Mouse (Mus musculus) urinary bladder, postnatal 25 days (tissue): ENCODE measurements around the gene Scamp5.

Experiments used
- DNase-seq: peaks from one replicate; pipeline ENCODE4 v3.0.0; 2022; ENCODE audit warnings: low spot score

The Scamp5 gene

DNA sequence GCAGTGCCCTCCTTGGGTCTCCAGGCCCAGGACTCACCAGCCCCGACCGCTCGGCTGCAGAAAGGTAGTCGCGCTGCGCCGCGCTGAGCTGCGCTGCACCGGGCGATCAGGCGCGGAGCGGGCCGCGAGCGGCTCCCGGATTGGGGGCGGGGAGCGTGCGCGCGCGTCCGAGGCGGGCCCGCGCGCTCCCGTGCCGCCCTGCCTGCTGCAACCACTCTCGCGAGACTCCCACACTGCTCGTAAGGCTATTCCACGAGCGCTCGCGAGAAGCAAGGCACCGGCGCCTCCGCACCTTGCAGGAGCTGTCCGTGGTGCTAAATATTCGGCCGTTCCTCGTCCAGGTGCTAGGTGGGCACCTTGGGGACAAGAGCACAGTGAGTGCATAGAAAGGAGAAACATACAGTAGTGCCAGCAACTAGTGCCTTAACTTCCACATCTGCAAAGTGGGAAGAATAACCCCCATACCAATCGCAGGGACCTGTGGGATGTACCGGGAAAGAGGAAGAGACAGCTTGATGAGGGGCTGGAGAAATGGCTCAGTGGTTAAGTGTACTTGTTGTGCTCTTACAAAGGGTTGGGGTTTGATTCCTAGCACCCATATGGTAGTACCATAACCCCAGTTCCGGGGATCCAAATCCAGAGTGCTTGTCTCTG, at the start of gene Scamp5:
Gene Scamp5 (minus strand): TSS at position 165 of the 654 bp plus-strand sequence.
- peak; percentile 92 for DNase-seq

DNA sequence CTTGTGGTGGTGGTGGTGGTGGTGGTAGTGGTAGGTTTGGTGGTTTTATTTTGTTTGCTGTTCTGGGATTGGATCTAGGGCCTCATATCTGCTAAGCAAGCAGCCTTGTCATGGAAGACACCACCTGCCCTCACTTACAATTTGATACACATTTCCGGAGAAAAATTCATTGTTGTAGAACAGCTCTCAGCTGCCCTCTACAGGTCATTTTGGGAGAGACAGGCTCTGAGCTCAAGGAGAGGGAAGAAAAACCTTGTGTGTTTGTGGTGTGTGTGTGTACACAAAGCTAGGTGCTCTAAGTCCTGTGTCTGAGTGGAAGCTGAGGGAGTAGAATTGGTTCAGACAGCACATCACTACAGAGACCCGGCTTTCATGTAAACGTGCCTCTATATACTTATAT, 49.3 kb upstream of the Scamp5 start:
- peak; percentile 57 for DNase-seq

DNA sequence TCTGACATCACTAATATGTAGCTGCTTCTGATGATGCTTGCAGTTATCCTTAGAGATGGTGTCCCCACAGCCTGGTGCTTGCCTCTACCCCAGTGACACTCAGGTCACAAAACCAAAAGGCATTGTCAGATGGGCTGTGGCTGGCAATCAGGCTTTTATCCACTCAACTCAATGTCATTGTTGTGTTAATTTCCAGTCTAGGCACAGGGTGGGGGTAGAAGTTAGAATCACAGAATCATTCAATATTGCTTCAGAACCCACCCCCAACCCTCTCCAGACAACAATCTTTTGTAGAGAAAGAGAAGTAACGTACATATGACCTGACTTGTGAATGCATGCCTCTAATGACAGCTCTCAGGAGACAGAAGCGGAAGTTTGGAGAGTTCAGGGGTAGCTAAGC, 42.7 kb upstream of the Scamp5 start:
- DNase-seq: no peak

DNA sequence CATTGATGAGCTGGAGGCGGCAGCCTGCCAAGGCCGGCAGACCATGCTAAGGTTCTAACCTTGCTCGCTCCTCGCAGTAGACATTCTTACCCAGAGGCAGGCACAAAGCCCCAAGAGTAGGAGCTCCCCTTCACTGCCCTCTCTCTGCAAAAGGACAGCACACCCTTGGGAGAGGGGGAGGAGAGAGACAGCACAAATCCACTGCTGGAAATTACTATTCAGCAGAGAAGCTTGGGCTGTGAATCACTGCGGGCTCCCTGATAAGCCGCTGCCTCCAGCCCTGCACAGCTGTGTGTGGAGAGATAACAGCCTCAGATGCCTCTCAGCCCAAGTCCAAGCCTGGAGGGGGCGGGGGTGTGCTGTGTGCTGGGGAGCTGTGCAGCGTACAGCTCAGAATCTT, 37.8 kb upstream of the Scamp5 start:
- peak; percentile 20 for DNase-seq

DNA sequence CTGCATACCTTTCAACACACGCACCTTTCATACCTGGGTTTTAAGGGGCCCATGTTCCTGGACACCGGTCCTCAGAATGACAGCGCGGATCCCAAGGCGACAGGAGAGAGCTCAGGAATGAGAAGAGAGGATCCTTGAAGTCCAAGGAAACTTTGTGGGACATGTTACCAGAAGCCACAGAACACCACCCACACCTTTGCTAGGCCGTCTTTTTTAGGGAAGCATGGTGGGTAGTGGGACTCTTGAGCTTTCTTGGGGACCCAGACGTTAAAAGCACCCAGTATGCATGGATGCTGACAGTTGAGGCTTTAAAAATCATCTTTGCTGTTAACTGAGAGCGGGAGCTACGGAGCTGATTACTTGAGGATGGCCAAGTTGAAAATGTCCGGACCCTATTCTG, 37.0 kb upstream of the Scamp5 start:
- DNase-seq: no peak

DNA sequence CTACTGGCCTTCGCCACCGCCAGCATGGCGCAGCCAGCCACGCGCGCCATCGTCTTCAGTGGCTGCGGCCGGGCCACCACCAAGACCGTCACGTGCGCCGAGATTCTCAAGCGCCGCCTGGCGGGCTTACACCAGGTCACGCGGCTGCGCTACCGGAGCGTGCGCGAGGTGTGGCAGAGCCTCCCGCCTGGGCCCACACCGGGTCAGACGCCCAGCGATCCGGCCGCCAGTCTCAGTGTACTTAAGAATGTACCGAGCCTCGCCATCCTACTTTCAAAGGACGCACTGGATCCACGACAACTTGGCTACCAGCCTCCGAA, 36.5 kb upstream of the Scamp5 start:
- DNase-seq: peak; percentile 54

DNA sequence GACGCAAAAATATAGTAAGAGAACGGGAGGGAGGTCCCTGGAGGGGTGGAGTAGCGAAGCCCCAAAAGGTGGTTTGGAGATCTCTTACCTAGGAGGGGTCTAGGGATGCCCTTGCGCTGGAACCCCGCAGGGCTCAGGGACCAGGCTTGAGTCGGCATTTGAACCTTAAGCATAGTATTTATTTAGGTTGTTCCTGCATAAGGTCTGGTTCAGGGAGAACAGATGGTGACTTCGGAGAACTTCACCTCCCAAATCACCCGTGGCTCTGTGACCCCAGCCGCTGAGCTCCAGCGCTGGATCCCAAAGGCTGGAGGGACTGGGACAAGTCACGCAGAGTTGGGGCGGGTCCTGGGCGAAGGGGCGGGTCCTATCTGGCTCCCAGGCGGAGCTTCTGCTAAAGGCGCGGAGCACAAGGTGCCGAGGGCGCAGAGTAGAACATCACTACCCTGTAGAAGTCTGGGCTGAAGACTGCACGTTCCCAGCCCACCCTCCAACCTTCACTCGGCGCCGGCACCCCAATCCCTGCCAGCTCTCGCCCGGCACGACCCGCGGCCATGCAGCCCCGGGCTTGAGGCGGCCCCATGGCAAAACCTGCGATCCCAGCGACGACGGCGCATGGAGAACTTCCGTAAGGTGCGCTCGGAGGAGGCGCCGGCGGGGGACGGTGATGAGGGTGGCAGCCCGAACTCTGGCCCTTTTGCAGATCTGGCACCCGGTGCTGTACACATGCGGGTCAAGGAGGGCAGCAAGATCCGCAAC, 35.9 kb upstream of the Scamp5 start, which contains the start of gene Rpp25:
Gene Rpp25 (plus strand): TSS at position 405 of the 759 bp plus-strand sequence.
- DNase-seq: peak; percentile 64

DNA sequence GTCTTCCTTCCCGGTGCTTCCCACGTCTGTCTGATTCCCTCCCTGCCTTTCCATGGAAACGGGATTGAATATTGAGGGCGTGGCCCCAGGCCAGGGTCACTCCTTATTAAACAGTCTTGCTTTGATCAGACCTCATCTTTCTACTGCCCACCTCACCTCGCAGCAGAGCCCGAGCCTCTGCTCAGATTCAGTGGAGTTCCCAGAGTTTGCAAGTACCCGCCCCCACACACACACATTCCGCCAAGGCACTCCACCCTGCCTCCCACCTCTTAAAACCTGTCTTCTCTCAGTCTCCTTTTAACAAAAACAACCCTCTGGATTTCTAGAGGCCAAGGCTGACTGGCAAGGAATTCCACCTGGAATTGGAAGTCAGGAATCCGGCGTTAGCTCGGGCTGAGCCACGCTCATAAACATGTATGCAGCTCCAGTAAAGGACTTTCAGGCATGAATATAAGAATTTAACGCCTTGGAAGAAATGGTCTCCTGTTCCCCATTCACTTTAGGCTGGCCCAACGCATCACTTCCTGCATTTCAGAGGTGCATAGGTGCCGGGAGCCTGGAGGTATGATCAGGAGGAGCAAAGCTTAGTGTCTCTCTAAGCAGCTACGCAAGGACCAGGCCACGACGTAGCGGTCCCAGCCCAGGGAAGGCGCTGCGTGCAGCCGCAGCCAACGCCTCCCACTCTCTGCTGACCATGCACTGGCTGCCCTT, 35.2 kb upstream of the Scamp5 start:
- DNase-seq: no peak

DNA sequence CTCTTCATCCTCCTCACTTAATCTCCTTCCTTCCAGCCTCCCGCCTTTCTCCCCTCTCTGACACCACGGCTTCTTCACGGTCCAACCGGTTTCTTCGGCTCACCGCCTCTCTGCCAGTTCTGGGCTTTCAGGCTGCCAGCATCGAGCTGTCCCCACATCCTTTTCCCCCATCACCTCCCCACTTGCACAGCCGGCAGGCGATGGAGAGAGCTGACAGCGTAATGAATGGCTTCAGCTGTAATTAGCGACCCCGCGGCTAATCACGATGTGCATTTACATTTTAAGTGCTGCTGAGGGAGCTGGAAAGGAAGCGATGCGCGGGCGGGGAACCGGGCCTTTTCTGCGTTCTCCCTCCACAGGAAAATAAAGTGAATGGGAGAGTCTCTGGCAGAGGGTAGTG, 34.0 kb upstream of the Scamp5 start:
- no peak for DNase-seq

DNA sequence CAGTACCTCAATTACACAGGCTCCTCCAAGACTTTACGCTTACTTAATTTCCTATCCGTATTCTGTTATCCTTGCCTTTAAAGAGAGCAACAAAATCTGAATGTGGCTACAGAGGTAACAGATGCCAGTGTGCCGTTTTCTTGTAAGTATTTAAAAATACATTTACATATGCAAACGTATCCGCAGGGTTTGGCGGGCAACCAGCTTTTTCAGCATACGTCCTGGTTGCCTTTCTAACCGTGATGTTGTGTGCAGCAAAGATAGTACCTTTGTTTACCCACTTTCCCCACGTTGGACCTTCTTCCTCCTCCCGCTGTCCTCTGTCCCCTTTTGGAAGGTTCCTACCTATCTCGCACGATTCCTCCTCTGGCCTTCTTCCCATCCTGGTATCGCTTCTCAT, 33.6 kb upstream of the Scamp5 start:
- DNase-seq: no peak

DNA sequence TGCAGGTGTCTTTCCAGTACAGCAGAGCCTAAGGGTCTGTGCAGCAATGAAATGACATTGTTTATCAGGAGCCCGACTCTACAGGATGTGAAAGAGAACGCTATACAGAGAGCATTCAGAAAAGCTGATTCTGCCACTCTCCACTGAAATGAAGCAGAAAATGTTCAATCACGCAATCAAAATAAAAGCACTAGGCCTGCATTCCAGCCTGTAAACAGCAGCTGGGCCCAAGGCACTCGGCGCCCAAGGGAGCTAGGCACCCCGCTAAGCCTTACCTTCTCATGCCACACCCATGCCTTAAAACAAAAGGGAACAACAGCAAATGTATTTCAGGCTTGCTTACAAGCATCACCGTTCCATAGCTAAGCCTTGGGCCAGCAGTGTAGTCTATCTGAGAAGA, 30.7 kb upstream of the Scamp5 start:
- DNase-seq: no peak

DNA sequence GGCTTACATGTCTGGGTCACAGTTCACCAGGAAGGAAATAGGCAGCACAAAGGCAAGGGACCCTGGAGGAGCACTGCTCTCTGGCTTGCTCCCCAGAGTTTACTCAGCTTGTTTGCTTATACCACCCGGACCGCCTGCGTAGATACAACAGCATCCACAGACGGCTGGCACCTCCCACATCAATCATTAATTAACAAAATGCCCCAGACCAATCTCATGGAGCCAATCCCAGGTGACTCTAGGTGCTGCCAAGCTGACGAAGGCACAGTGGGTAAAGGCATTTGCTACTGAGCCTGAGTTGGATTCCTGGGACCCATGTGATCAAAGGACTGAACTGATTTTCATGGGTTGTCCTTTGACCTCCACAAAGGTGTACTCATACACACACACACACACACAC, 29.4 kb upstream of the Scamp5 start:
- no peak for DNase-seq

DNA sequence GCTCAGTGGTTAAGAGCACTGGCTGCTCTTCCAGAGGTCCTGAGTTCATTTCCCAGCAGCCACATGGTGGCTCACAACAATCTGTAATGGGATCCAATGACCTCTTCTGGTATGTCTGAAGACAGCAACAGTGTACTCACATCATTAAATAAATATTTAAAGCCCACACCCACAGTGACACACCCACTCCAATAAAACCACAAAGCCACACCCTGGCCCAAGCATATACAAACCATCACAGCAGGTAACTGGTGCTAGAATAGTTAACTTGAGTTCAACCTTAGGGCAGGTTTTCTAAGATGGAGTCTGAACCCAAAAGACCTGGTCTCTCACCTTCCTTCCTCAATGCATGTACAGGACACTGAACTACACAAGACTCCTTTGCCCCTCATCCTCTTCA, 27.1 kb upstream of the Scamp5 start:
- no peak for DNase-seq

DNA sequence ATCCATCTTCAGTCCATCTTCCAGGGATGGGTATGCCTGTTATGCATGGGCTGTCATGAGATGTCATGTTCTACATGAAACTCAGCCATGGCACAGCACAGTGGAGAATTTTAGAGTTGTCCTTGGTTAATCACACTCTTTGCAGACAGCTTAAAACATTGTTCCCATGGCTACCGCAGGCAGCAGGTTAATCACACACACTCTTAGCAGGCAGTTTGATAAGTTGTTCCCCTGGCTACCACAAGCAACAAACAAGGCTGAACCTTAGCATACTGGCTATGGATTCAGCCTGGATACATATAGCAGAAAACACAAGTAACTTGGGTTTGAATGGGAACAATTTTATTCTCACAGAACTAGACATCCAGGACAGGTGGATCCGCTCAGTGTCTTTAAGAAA, 25.7 kb upstream of the Scamp5 start:
- DNase-seq: no peak

DNA sequence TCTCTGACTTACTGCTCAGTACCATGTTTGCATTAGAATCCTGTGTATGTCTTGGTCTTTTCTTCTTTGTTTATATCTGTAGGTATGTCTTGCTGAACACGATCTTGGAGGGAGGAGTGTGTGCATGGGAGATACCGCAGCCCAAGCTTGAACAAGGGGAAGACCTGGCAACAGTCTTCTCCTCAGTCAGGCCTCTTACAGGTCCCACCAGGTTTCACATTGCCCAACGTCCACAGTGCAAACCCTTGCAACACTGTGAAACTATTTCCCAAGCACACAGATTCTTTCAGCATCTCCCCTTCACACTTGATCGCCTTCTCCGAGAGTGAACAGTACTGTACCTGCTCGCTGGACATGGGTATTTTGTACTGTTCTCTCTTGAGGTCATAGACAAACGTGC, 19.9 kb upstream of the Scamp5 start:
- DNase-seq: no peak

DNA sequence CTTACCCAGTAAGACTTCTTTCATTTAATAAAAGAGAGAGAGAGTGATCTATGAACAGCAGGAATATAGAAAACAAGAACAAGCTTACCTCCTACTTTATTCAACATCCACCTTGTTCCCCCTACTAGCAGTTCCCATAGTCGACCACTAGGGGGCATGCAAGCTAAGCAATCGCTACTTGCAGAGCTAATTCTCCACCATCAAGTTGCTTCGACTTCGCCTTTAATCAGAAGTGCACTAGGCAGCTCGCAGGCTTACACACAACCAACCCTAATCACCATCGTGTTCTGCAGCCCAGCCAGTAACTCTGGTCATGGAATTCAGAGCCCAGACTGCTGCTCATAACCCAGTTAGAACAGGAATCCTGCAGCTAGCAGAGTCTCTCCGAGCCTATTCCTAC, 17.9 kb upstream of the Scamp5 start:
- peak; percentile 83 for DNase-seq

DNA sequence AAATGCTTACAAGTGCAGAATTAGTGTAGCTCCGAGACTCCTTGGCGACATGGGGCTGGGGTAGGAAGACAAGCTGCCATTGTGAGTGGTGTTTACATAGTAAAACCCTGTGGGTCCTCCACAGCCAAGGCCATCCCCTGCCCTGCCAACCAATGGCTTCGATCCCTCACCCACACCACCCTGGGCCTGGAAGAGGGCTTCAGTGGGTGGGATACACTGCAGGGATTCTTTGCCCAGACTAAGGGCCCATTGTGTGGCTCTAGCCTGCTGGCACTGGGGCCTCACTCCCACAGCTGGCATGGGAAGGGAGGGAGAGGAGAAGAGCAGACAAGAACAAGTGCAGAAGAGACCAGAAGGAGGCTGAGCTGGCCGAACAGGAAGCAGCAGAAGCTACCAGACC, 1.1 kb upstream of the Scamp5 start:
- no peak for DNase-seq

DNA sequence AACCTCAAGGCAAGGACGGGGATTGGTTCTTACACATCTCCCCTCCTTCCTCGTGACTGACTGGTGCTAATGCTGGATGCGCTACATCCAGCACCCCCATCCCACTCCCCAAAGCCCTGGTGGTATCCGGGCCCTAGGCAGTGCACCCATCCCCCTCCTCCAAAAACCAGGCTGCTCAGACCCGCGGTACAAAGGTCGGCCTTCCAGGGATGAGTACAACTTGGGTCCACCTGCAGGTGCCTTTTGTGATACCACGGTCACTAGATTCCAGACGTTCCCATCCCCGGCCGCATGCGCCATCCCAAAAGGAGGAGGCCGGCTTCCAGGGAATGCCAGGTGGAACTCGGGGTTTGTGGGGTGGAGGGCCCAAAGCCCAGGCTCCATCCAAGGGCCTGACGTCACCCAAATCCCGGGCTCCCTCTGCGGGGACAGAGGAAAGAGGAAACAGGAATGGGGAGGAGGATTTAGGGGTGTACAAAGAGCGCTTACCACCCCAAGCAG, 539 bp downstream of the Scamp5 start:
- DNase-seq: peak; percentile 24

DNA sequence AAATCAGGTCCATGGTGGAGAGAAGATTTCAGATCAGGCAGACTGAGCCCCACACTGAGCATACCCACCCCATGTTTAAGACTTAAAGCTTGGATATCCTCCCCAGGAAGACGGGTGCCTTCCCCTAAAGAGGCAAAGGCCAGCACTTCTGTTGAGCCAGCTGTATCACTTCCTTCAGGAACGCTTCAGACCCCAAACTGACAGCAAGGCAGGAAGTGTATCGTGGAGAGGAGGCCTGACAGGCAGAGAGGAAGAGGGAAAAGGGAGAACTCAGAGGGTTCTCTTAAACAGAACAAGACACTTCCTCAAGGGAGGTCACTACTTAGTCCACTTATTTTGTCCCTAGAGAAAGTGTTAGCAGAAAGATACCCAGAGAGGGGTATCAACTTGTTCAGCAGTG, 1.8 kb downstream of the Scamp5 start:
- DNase-seq: no peak

DNA sequence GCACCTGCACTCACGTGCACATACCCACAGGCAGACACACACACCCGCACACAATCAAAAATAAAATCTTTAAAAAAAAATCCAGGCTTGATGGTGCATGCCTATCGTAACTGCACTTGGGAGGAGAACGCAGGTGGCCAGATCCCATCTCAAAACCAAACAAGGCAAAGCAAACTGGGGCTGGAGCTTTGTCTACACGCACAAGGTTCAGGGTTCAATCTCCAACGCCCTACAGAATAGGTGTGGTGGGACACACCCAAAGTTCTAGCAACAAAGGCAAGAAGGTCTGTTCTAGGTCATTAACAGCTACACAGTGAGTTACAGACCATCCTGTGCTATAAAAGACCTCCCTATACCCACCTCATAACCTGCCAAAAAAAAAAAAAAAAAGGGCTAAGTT, 5.0 kb downstream of the Scamp5 start:
- DNase-seq: no peak

DNA sequence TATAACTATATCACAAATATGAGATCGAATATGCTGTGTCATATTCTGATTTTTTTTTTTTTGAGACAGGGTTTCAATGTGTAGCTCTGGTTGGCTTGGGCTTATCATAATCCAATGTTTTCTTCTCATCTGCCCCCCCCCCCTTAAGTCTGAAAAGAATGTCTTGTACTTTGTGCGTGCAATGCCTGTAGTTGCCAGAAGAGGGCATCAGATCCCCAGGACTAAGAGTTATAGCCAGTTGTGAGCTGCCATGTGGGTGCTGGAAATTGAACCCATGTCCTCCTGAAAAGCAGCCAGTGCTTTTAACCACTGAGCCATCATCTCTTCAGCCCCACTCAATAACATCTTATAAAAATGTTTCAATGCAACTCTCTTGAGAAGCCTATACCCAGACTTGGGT, 8.2 kb downstream of the Scamp5 start:
- no peak for DNase-seq

DNA sequence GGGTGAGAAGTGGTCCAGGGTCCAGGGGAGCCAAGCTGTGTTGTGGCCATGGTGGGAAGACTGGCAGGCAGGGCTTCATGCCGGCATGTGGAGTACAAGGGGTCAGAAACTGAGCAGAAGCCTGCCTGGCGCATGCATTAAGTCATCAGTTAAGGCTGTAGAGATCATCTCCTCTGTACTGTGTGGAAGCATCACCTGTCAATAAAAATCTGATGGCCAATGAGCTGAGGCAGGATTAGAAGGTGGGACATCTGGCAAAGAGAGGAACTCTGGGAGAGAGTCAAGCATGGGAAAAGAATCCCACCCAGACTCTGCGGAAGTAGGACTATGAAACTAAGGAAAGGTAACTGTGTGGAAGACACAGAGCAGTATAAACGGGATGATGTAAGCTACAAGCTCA, 14.3 kb downstream of the Scamp5 start:
- no peak for DNase-seq
